Mouse (Mus musculus): ENCODE data around the gene Rbl1. TPM values are rescaled to one million over a fixed set of nuclear protein-coding genes. Genes with fewer than 3 reads are reported as not detected.

The Rbl1 gene
- polyA plus RNA-seq, 1 experiment, result 4.1 TPM

DNA sequence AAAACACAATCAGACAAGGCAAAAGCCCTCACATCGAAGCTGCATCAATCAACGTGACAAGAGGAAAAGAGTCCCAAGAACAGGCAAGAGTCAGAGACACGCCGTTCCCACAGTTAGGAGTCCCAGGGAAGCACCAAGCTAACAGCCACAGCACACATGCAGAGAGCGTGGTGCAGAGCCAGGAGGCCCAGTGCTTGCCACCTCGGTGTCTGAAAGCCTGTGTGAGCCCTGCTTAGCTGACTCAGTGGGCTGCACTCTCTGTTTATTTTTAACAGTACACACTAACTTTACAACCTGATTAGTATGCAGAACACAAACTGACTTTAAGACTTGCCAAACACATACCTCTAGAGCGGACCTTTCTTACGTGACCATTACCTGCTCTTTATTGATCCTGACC lies 99.9 kb downstream of the Rbl1 start:
- Histone ChIP-seq H3K79me2 (ENCODE audit: control insufficient read depth, insufficient read depth) (no peaks in the 10 kb centered on the region), H3K27me3 (ENCODE audit: control insufficient read depth, insufficient read depth, insufficient read length) (no peaks in the 10 kb centered on the region), H3K36me3 (ENCODE audit: control insufficient read depth, insufficient read depth) (peaks cover 20% of the 10 kb centered on the region), H3K4me2 (ENCODE audit: low read depth) (no peak overlapping the region), H3ac (ENCODE audit: control insufficient read depth, insufficient read length) (no peak overlapping the region), H3K4me3 (no peak overlapping the region)
- TF ChIP-seq SRF (IDR thresholded peaks at IDR 0.05; ENCODE audit: control insufficient read depth, insufficient read length, low read depth), result no peak
- TF ChIP-seq MYOG (IDR thresholded peaks at IDR 0.05; ENCODE audit: control insufficient read depth in 1 of 3, insufficient read depth in 1 of 3, insufficient read length in 2 of 3, low read depth in 2 of 3), result no peak
- TF ChIP-seq MYOD1 (IDR thresholded peaks at IDR 0.05; ENCODE audit: control insufficient read depth in 1 of 3, insufficient read length in 2 of 3, low read depth in 2 of 3), result no peak
- no peak for TF ChIP-seq MAX (IDR thresholded peaks at IDR 0.05; ENCODE audit: low read depth)
- no peak for TF ChIP-seq POLR2AphosphoS2 (IDR thresholded peaks at IDR 0.05; ENCODE audit: insufficient read length, low read depth)
- no peak for TF ChIP-seq CEBPB (IDR thresholded peaks at IDR 0.05; ENCODE audit: insufficient read depth, poor library complexity, severe bottlenecking)
- TF ChIP-seq REST (IDR thresholded peaks at IDR 0.05; ENCODE audit: insufficient read depth, insufficient read length), result no peak
- TF ChIP-seq POLR2A (IDR thresholded peaks at IDR 0.05; ENCODE audit: insufficient read length, low read depth), result no peak
- TF ChIP-seq TCF3 (IDR thresholded peaks at IDR 0.05; ENCODE audit: insufficient read length, low read depth), result no peak
- no peak for TF ChIP-seq TCF12 (IDR thresholded peaks at IDR 0.05; ENCODE audit: insufficient read depth, poor library complexity, severe bottlenecking)

GRCm38 (mm10) chr2:157102256-157102655 lies 102.1 kb downstream of the Rbl1 start:
- H3K27me3 ChIP-seq (ENCODE audit: control insufficient read depth, insufficient read depth, insufficient read length), result no peaks in the 10 kb centered on the region
- no peak for TF ChIP-seq CEBPB (IDR thresholded peaks at IDR 0.05; ENCODE audit: insufficient read depth, poor library complexity, severe bottlenecking)
- TF ChIP-seq POLR2A (IDR thresholded peaks at IDR 0.05; ENCODE audit: insufficient read length, low read depth), result no peak
- TF ChIP-seq MYOD1 (IDR thresholded peaks at IDR 0.05; ENCODE audit: control insufficient read depth in 1 of 3, insufficient read length in 2 of 3, low read depth in 2 of 3), result no peak
- TF ChIP-seq E2F4 (IDR thresholded peaks at IDR 0.05; ENCODE audit: insufficient read depth), result no peak
- H3K4me2 ChIP-seq (ENCODE audit: low read depth), result no peak overlapping the region
- H3K36me3 ChIP-seq (ENCODE audit: control insufficient read depth, insufficient read depth), result peaks cover 20% of the 10 kb centered on the region
- H3K4me3 ChIP-seq, result no peak overlapping the region
- H3K79me2 ChIP-seq (ENCODE audit: control insufficient read depth, insufficient read depth), result no peaks in the 10 kb centered on the region
- H3ac ChIP-seq (ENCODE audit: control insufficient read depth, insufficient read length), result no peak overlapping the region

- H3K79me2 ChIP-seq (ENCODE audit: control insufficient read depth, insufficient read depth), result no peaks in the 10 kb centered on the region
- peaks cover 20% of the 10 kb centered on the region for H3K36me3 ChIP-seq (ENCODE audit: control insufficient read depth, insufficient read depth)
- no peaks in the 10 kb centered on the region for H3K27me3 ChIP-seq (ENCODE audit: control insufficient read depth, insufficient read depth, insufficient read length)
- no peak overlapping the region for H3K4me2 ChIP-seq (ENCODE audit: low read depth)
- H3K4me3 ChIP-seq, result no peak overlapping the region
- TF ChIP-seq USF1 (IDR thresholded peaks at IDR 0.05; ENCODE audit: low read depth) (no peak), REST (IDR thresholded peaks at IDR 0.05; ENCODE audit: insufficient read depth, insufficient read length) (no peak), POLR2A (IDR thresholded peaks at IDR 0.05; ENCODE audit: insufficient read length, low read depth) (no peak), TCF3 (IDR thresholded peaks at IDR 0.05; ENCODE audit: insufficient read length, low read depth) (no peak), E2F4 (IDR thresholded peaks at IDR 0.05; ENCODE audit: insufficient read depth) (no peak), CEBPB (IDR thresholded peaks at IDR 0.05; ENCODE audit: insufficient read depth, poor library complexity, severe bottlenecking) (no peak), MYOG (IDR thresholded peaks at IDR 0.05; ENCODE audit: control insufficient read depth in 1 of 3, insufficient read depth in 1 of 3, insufficient read length in 2 of 3, low read depth in 2 of 3) (no peak), SRF (IDR thresholded peaks at IDR 0.05; ENCODE audit: control insufficient read depth, insufficient read length, low read depth) (no peak), MYOD1 (IDR thresholded peaks at IDR 0.05; ENCODE audit: control insufficient read depth in 1 of 3, insufficient read length in 2 of 3, low read depth in 2 of 3) (no peak), POLR2AphosphoS2 (IDR thresholded peaks at IDR 0.05; ENCODE audit: insufficient read length, low read depth) (no peak), TCF12 (IDR thresholded peaks at IDR 0.05; ENCODE audit: insufficient read depth, poor library complexity, severe bottlenecking) (no peak), MAX (IDR thresholded peaks at IDR 0.05; ENCODE audit: low read depth) (no peak)
- H3ac ChIP-seq (ENCODE audit: control insufficient read depth, insufficient read length), result no peak overlapping the region
Observed at GRCm38 (mm10) chr2:157101650-157102049, 102.7 kb downstream of the Rbl1 start.

DNA sequence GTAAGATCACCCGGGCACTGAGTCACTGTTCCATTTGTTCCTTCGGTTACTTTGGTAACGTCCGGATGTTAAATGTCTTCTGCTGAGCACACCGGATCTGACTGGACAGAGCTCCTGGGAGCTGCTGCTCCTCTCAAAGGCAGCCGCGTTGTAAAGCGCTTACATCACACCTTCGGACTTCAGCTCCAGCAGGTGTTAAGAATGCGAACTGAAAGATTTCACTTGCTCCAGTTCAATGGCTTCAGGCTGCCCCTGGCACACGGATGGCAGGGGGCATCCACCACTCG lies 104.1 kb downstream of the Rbl1 start:
- H3K27me3 ChIP-seq (ENCODE audit: control insufficient read depth, insufficient read depth, insufficient read length), result no peaks in the 10 kb centered on the region
- H3K4me2 ChIP-seq (ENCODE audit: low read depth), result no peak overlapping the region
- no peak for TF ChIP-seq POLR2A (IDR thresholded peaks at IDR 0.05; ENCODE audit: insufficient read length, low read depth)
- TF ChIP-seq SRF (IDR thresholded peaks at IDR 0.05; ENCODE audit: control insufficient read depth, insufficient read length, low read depth), result no peak
- no peak for TF ChIP-seq MYOG (IDR thresholded peaks at IDR 0.05; ENCODE audit: control insufficient read depth in 1 of 3, insufficient read depth in 1 of 3, insufficient read length in 2 of 3, low read depth in 2 of 3)
- TF ChIP-seq MAX (IDR thresholded peaks at IDR 0.05; ENCODE audit: low read depth), result no peak
- TF ChIP-seq MYOD1 (IDR thresholded peaks at IDR 0.05; ENCODE audit: control insufficient read depth in 1 of 3, insufficient read length in 2 of 3, low read depth in 2 of 3), result no peak
- no peak for TF ChIP-seq CEBPB (IDR thresholded peaks at IDR 0.05; ENCODE audit: insufficient read depth, poor library complexity, severe bottlenecking)
- TF ChIP-seq REST (IDR thresholded peaks at IDR 0.05; ENCODE audit: insufficient read depth, insufficient read length), result no peak
- no peak for TF ChIP-seq TCF3 (IDR thresholded peaks at IDR 0.05; ENCODE audit: insufficient read length, low read depth)
- peaks cover 20% of the 10 kb centered on the region for H3K36me3 ChIP-seq (ENCODE audit: control insufficient read depth, insufficient read depth)
- H3ac ChIP-seq (ENCODE audit: control insufficient read depth, insufficient read length), result no peak overlapping the region
- no peak overlapping the region for H3K4me3 ChIP-seq
- H3K79me2 ChIP-seq (ENCODE audit: control insufficient read depth, insufficient read depth), result no peaks in the 10 kb centered on the region

GRCm38 (mm10) chr2:157099532-157100318 lies 104.6 kb downstream of the Rbl1 start:
- no peak overlapping the region for H3K4me2 ChIP-seq (ENCODE audit: low read depth)
- no peaks in the 10 kb centered on the region for H3K27me3 ChIP-seq (ENCODE audit: control insufficient read depth, insufficient read depth, insufficient read length)
- peaks cover 18% of the 10 kb centered on the region for H3K36me3 ChIP-seq (ENCODE audit: control insufficient read depth, insufficient read depth)
- TF ChIP-seq MYOG (IDR thresholded peaks at IDR 0.05; ENCODE audit: control insufficient read depth in 1 of 3, insufficient read depth in 1 of 3, insufficient read length in 2 of 3, low read depth in 2 of 3) (peak in 1 of 3 experiments; percentile 43), USF1 (IDR thresholded peaks at IDR 0.05; ENCODE audit: low read depth) (no peak), MYOD1 (IDR thresholded peaks at IDR 0.05; ENCODE audit: control insufficient read depth in 1 of 3, insufficient read length in 2 of 3, low read depth in 2 of 3) (peak in 2 of 3 experiments; percentile 22 to 62), POLR2AphosphoS2 (IDR thresholded peaks at IDR 0.05; ENCODE audit: insufficient read length, low read depth) (no peak)
- no peak overlapping the region for H3ac ChIP-seq (ENCODE audit: control insufficient read depth, insufficient read length)
- no peak overlapping the region for H3K4me3 ChIP-seq
- no peaks in the 10 kb centered on the region for H3K79me2 ChIP-seq (ENCODE audit: control insufficient read depth, insufficient read depth)

Other genes with a start within 250 kb of the Rbl1 start
- gene Ndrg3, start 212.5 kb downstream of the Rbl1 start, polyA plus RNA-seq (2012; fragmentation: generic; extraction: Trizol), result 34.0 TPM
- gene Dsn1, start 197.4 kb downstream of the Rbl1 start, polyA plus RNA-seq (2012; fragmentation: generic; extraction: Trizol), result 4.8 TPM
- gene Soga1, start 125.3 kb downstream of the Rbl1 start, polyA plus RNA-seq (2012; fragmentation: generic; extraction: Trizol), result 11.9 TPM
- not detected for gene Tldc2, start 117.5 kb downstream of the Rbl1 start, polyA plus RNA-seq (2012; fragmentation: generic; extraction: Trizol)
- 14.0 TPM for gene Samhd1, start 69.3 kb downstream of the Rbl1 start, polyA plus RNA-seq (2012; fragmentation: generic; extraction: Trizol)
- gene Rpn2, start 74.5 kb upstream of the Rbl1 start, polyA plus RNA-seq (2012; fragmentation: generic; extraction: Trizol), result 203 TPM
- gene Mroh8, start 75.0 kb upstream of the Rbl1 start, polyA plus RNA-seq (2012; fragmentation: generic; extraction: Trizol), result 0.10 TPM
- not detected for gene Ghrh, start 143.0 kb upstream of the Rbl1 start, polyA plus RNA-seq (2012; fragmentation: generic; extraction: Trizol)
- gene Manbal, start 163.1 kb upstream of the Rbl1 start, polyA plus RNA-seq (2012; fragmentation: generic; extraction: Trizol), result 64.5 TPM
- gene Src, start 213.9 kb upstream of the Rbl1 start, polyA plus RNA-seq (2012; fragmentation: generic; extraction: Trizol), result 20.3 TPM

All from myocyte (in vitro differentiated cells).